Mouse (Mus musculus): ENCODE results near the gene Cisd1.

Cisd1 gene

GRCm38 (mm10) chr10:71326789-71327188 is 18.0 kb downstream of the Cisd1 start:
- DNase-seq (ENCODE audit: low spot score in 2 of 2), result peak; percentile 62 to 74

GRCm38 (mm10) chr10:71326123-71326522 is 18.6 kb downstream of the Cisd1 start:
- DNase-seq (ENCODE audit: low spot score in 2 of 2), result no peak

GRCm38 (mm10) chr10:71323669-71324068 is 21.1 kb downstream of the Cisd1 start:
- DNase-seq (ENCODE audit: low spot score in 2 of 2), result no peak

GRCm38 (mm10) chr10:71316497-71316896 is 28.3 kb downstream of the Cisd1 start:
- DNase-seq (ENCODE audit: low spot score in 2 of 2), result no peak

- no peak for DNase-seq (ENCODE audit: low spot score in 2 of 2)
These were observed 28.7 kb downstream of the Cisd1 start for GRCm38 (mm10) chr10:71316056-71316455.

DNA sequence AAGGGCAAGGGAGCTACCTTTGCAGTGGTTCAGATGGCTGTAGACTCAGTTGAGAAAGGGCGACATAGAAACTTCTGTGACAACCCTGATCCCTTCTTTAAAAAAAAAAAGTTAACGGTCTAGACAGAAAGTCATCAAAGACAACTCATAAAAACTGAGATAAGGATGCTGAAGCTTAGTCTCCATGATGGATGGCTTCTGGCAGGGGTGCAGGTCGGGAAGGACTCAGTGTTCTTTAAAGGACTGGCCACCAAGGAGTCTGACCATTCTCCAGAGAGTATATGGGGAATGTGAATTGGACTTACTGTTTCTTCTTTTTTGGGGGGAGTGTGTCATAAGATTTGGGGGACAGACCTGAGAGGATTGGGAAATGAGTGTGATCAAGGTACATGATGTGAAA is 30.2 kb downstream of the Cisd1 start:
- no peak for DNase-seq (ENCODE audit: low spot score in 2 of 2)

DNA sequence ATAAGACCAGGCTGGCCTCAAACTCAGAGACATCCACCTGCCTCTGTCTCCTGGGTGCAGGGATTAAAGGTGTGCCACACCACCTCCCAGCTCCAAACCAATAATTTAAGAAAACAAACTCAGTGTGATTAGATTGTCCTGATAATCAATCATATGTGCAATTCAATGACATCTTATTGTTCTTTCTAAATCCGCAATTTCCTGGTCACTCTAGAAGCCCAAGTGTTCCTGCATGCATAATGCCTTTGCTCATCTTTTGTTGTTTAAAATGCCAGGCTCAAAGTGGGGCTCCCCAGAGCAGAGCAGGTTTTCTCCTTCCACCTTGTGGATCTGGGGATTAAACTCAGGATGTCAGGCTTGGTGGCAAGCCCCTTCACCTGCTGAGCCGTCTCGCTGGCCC is 34.5 kb downstream of the Cisd1 start:
- DNase-seq (ENCODE audit: low spot score in 2 of 2), result no peak

DNA sequence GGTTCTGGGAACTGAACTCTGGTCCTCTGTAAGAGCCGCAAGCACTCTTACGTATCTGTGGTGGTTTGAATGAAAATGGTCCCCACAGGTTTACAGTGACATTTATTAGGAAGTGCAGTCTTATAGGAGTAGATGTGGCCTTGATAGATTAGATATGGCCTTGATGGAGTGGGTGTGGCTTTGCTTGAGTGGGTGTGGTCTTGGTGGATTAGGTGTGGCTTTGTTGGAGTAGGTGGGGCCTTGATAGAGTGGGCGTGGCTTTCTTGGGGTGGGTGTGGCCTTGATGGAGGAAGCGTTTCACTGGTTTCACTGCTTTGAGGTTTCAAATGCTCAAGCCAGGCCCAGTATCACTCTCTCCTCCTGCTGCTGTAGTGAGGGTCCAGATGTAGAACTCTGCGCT is 36.6 kb downstream of the Cisd1 start:
- no peak for DNase-seq (ENCODE audit: low spot score in 2 of 2)

DNA sequence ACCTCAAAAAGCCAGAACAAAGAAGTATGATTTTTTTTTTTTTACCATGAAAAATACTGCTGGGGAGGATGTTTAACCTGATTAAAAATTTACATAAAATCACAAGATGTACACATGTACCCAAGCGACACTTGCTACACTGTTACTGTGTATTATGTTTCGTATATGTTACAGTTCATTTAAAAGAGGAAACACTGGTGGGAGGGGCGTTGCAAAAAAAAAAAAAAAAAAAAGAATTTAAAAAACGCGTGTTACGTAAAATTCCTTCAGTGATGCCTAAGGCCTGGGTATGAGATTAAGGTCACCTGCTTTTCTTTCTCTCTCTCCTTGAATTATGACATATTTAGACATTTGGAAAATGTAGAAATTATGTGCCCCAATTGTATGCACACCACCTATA is 38.0 kb downstream of the Cisd1 start:
- DNase-seq (ENCODE audit: low spot score in 2 of 2), result no peak

- peak; percentile 16 to 56 for DNase-seq (ENCODE audit: low spot score in 2 of 2)
These were observed 38.6 kb downstream of the Cisd1 start for GRCm38 (mm10) chr10:71306190-71306589.

GRCm38 (mm10) chr10:71302490-71302889 is 42.3 kb downstream of the Cisd1 start:
- DNase-seq (ENCODE audit: low spot score in 2 of 2), result peak in 1 of 2 experiments; percentile 31

GRCm38 (mm10) chr10:71300161-71300560 is 44.6 kb downstream of the Cisd1 start:
- DNase-seq (ENCODE audit: low spot score in 2 of 2), result no peak

DNA sequence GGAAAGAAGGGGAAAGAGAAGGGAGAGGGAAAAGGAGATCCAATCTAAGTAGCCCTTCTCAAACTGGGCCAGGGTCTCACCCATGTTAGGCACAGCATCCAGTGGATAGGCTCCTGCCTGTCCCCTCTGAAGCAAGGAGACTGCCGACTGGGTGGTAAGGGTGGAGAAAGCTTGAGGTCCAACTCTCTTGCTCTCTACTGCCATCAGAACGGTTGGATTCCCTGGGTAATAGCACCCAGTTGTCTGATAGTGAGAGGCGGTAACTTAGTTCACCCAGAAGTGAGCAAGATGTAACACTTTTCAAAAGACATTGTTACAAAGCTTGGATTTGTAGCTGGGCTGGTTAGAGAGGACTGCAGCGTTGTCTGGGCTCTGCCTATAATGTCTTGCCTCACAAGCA is 51.5 kb downstream of the Cisd1 start:
- no peak for DNase-seq (ENCODE audit: low spot score in 2 of 2)

- DNase-seq (ENCODE audit: low spot score in 2 of 2), result no peak
These were observed 52.5 kb downstream of the Cisd1 start for GRCm38 (mm10) chr10:71292254-71292653.

DNA sequence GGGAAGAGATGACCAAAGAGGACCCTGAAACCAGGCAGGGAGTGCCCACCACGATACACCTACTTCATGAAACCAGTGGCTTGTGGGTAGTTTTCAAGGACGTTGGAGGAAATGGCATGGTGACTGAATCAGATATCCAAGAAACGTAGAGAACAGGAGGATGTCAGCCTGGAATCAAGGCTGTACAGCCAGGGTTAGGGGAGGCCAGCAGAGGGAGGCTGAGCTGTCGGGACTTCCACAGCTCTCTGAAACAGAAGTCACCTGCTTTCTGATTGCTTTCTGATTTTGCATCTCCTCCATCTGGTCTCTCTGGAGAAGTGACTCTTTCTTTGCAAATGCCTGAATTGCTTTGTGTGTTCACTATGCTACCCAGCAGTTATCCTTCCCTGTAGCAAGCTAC is 53.0 kb downstream of the Cisd1 start:
- DNase-seq (ENCODE audit: low spot score in 2 of 2), result no peak

- DNase-seq (ENCODE audit: low spot score in 2 of 2), result no peak
These were observed 53.5 kb downstream of the Cisd1 start for GRCm38 (mm10) chr10:71291179-71291661.

- DNase-seq (ENCODE audit: low spot score in 2 of 2), result peak; percentile 63 to 81
These were observed 59.6 kb downstream of the Cisd1 start, which contains the start of gene Ube2d1 for GRCm38 (mm10) chr10:71285126-71285580. TSS of gene Ube2d1 (minus strand) at chr10:71285262.

DNA sequence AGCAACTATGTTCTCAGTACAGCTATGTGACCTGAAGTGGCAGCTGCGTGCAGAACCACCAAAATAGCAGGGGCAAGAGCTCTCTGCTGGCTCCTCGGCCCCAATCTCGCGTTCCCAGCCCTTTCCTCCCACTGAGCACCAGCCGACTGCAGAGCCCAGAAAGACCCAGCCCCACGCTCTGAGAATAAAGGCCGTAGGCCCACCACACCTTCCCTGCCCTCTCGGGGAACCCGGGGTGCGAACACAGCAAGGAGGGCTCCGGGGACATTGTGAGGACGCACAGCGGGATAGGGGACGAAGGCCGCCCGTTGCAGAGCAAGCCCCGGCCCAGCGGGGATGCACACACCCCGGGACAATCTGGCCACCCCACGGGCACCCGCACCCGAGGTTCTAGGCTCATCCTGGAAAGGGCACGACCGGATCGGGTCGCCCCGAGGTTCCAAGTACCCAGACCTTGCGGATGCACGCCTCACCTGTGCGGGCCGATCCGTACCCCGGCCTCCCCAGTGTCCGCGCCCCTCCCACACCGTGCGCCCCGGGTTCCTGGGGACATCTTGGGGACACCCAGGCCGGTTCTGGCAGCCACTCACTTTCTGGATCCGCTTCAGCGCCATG is 60.1 kb downstream of the Cisd1 start:
- DNase-seq (ENCODE audit: low spot score in 2 of 2), result peak in 1 of 2 experiments; percentile 38

DNA sequence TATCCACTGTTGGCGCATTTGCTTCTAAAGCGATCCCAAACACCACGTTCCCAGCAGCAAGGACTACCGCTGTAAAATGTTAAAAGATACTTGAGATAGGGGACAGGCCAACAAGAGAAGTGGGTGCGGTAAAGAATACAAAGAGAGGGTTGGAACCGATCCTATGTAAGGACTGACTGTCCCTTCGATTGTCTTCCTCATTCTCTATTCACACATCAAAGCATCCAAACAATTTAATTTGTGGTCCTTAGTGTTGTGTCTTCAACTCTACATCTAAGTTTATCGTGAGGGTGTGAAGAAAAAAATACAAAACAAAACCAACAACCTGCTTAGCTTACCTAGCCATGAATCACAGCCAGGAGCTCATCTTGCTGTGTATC is 60.6 kb downstream of the Cisd1 start:
- no peak for DNase-seq (ENCODE audit: low spot score in 2 of 2)
